Mouse (Mus musculus): Measurements from ENCODE around the gene Ccdc171. TPM values are rescaled to one million over a fixed set of nuclear protein-coding genes. Genes with fewer than 3 reads are reported as not detected.
A peak's percentile ranks its signal among the peaks of the same experiment; 100 is the strongest.
"Not testable (repeated sequence)": the region's sequence is repeated elsewhere in the genome, so short reads cannot be mapped to it uniquely, and the experiment has no call there.

The Ccdc171 gene
- polyA plus RNA-seq (2014; fragmentation: Nextera tagmentation; extraction: Ambion mirVana), result 5.2 and 5.9 TPM in 2 replicates

DNA sequence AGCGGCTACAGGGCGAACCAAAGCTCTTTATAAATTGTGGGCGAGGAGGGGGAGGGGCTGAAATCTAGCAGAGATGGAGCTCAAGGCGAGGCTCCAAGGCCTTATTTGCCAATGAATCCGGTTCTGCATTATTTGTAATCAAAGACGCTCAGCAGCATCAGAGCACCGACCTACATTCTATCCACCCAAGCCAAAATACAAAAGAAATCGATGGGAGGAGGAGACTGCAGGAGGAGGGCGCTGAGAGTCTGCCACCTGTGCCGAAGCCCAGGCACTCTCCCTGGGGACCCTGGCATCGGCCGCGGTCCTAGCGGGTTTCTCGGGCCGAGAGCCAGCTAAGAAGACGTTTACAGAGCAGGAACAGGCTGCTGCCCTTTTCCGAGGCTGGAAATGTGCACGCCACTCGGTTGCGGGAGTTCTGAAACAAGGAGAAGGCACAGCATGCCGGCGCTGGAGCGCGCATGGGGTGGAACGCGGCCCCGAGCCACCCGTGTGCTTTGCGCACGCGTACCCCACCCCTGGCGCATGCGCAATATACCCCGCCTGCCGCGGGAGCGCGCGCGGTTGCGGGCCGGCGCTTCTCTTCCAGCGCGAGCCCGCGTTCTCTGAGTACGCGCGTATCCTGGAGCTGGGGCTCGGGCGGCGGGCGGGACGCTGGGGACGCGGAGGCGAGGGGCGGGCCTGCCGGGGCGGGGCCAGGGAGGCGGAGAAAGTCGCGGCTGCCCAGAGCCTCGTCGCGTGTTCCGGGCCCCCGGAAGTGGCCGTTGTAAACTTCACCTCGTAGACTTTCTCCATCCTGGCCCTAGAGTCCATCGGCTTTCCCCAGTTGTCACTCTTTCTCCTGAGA is at the start of gene Ccdc171:
TSS of gene Ccdc171 (plus strand) at position 703 of the 847 bp plus-strand sequence.
- peak within 1 kb of the TSS; percentile 86 for H3K27ac ChIP-seq (replicated peaks; ENCODE audit: low read depth, low read length)
- no peaks in the 10 kb centered on the region for H3K9me3 ChIP-seq (ENCODE audit: control insufficient read depth, low read length)
- peak; percentile 93 for ATAC-seq (ENCODE audit: insufficient number of reproducible peaks, low FRiP score, low TSS enrichment, low read depth)
- peaks cover 10% of the 10 kb centered on the region for H3K4me1 ChIP-seq (ENCODE audit: control insufficient read depth, insufficient read depth, low read length)
- peak within 1 kb of the TSS; percentile 70 for H3K4me3 ChIP-seq (ENCODE audit: low read depth, low read length)
- peak within 1 kb of the TSS; percentile 75 for H3K4me2 ChIP-seq (ENCODE audit: low read depth, severe bottlenecking)
- DNase-seq (ENCODE audit: low spot score), result peak; percentile 98
- no peaks in the 10 kb centered on the region for H3K36me3 ChIP-seq (ENCODE audit: control insufficient read depth, insufficient read depth, low read length)
- no peaks in the 10 kb centered on the region for H3K27me3 ChIP-seq (ENCODE audit: control insufficient read depth, insufficient read depth, low read length)
- H3K9ac ChIP-seq (ENCODE audit: low read length), result peak within 1 kb of the TSS; percentile 78
- under 1% methylated on average over 65 of the region's 73 CpGs for WGBS

DNA sequence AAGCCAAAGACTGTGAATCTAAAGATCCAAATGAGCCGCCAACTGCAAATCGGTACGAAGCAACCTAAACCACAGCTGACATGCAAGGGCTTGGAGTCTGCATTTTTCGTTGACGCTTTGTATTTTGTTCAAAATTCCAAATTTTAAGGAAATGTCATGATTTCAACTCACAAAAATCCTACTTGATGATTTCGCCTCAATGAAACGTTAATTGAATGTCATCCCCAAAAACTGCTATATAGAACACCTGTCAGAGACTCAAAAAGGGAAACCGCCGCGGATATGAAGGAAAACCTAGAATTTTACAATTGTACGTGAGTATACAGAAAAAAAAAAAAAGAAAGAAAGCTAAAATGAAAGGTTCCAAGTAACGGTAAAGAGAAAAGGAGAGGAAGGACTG is 40.1 kb upstream of the Ccdc171 start:
- H3K9me3 ChIP-seq (ENCODE audit: control insufficient read depth, low read length), result no peaks in the 10 kb centered on the region
- H3K36me3 ChIP-seq (ENCODE audit: control insufficient read depth, insufficient read depth, low read length), result peaks cover 5% of the 10 kb centered on the region; the same call in 1 of the 2 replicates
- peak overlapping the region; percentile 94 for H3K9ac ChIP-seq (ENCODE audit: low read length)
- H3K27me3 ChIP-seq (ENCODE audit: control insufficient read depth, insufficient read depth, low read length), result no peaks in the 10 kb centered on the region
- H3K4me1 ChIP-seq (ENCODE audit: control insufficient read depth, insufficient read depth, low read length), result peaks cover 11% of the 10 kb centered on the region
- no peak for DNase-seq (ENCODE audit: low spot score)
- peak overlapping the region; percentile 86 for H3K4me3 ChIP-seq (ENCODE audit: low read depth, low read length)
- no peak for ATAC-seq (ENCODE audit: insufficient number of reproducible peaks, low FRiP score, low TSS enrichment, low read depth)
- 26% methylated on average over 12 of the region's 12 CpGs for WGBS
- peak overlapping the region; percentile 36 for H3K4me2 ChIP-seq (ENCODE audit: low read depth, severe bottlenecking)
- no peak overlapping the region for H3K27ac ChIP-seq (replicated peaks; ENCODE audit: low read depth, low read length)

DNA sequence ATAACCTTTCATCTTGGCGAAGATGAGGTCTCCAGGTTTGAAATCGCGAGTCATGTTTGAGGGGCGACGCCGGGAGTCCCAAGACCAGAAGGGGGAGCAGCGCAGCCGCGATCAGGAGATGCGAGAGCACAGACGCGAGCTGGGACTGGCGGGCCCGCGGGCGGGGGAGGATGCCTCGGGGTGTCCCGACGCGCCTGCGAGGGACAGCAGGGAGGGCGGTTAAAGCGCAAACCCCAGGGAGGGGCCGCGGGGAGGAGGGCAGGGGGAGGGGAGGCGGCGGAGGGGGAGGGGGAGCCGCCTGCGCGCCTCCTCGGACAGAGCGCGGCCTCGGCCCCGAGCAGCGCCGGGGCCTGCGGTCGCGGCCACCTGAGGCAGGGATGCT is 39.6 kb upstream of the Ccdc171 start:
- Histone ChIP-seq H3K27ac (replicated peaks; ENCODE audit: low read depth, low read length) (peak overlapping the region; percentile 97), H3K4me1 (ENCODE audit: control insufficient read depth, insufficient read depth, low read length) (peaks cover 11% of the 10 kb centered on the region), H3K4me3 (ENCODE audit: low read depth, low read length) (peak overlapping the region; percentile 86), H3K9me3 (ENCODE audit: control insufficient read depth, low read length) (no peaks in the 10 kb centered on the region), H3K9ac (ENCODE audit: low read length) (peak overlapping the region; percentile 94), H3K4me2 (ENCODE audit: low read depth, severe bottlenecking) (peak overlapping the region; percentile 36), H3K36me3 (ENCODE audit: control insufficient read depth, insufficient read depth, low read length) (peaks cover 5% of the 10 kb centered on the region; the same call in 1 of the 2 replicates), H3K27me3 (ENCODE audit: control insufficient read depth, insufficient read depth, low read length) (no peaks in the 10 kb centered on the region)
- under 1% methylated on average over 20 of the region's 40 CpGs for WGBS
- ATAC-seq (ENCODE audit: insufficient number of reproducible peaks, low FRiP score, low TSS enrichment, low read depth), result peak; percentile 58
- peak; percentile 91 for DNase-seq (ENCODE audit: low spot score)

DNA sequence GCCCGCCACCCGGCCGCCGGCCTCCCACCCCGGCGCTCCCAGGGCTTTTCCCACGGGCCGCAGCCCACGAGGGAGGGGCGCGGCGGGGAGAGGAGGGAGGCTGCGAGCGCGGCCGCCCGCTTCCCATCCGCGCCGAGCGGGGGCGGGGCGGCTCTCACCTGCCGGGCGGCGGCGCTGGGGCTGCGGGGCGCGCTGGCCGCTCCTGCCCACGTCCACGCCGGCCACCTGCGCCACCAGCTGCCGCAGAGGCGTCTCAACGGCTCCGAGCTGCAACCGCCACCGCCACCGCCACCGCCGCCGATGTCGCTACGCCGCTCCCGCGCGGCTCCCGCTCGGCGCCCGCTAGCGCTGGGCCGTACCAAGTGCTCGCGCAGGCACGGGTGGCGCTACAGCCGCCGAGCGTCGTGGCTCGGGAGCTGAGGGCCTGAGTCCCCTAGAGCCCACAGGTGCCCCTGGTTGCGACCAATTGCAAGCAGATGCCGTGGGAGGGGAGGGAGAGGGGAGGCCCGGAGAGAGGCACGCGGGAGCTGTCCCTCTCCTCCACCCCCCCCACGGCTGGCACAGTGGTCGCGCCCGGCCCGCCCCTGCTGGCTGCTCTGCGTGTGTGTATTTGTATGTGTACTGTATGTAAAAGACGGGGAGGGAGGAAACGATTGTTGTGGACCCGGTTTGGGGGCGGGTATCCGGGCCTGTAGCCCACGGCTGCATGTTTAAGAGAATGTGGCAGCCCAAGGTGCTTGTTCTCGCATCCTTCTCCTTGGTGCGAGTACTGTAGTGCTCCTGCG is 39.0 kb upstream of the Ccdc171 start, which contains the start of gene Psip1:
TSS of gene Psip1 (minus strand) at position 343 of the 785 bp plus-strand sequence.
- Histone ChIP-seq H3K27me3 (ENCODE audit: control insufficient read depth, insufficient read depth, low read length) (no peaks in the 10 kb centered on the region), H3K4me1 (ENCODE audit: control insufficient read depth, insufficient read depth, low read length) (peaks cover 11% of the 10 kb centered on the region), H3K4me2 (ENCODE audit: low read depth, severe bottlenecking) (peak within 1 kb of the TSS; percentile 67), H3K9ac (ENCODE audit: low read length) (peak within 1 kb of the TSS; percentile 94), H3K36me3 (ENCODE audit: control insufficient read depth, insufficient read depth, low read length) (peaks cover 3% of the 10 kb centered on the region; the same call in 1 of the 2 replicates), H3K27ac (replicated peaks; ENCODE audit: low read depth, low read length) (peak within 1 kb of the TSS; percentile 97), H3K9me3 (ENCODE audit: control insufficient read depth, low read length) (no peaks in the 10 kb centered on the region), H3K4me3 (ENCODE audit: low read depth, low read length) (peak within 1 kb of the TSS; percentile 86)
- WGBS, result 0% methylated on average over 60 of the region's 86 CpGs
- ATAC-seq (ENCODE audit: insufficient number of reproducible peaks, low FRiP score, low TSS enrichment, low read depth) (peak; percentile 90), DNase-seq (ENCODE audit: low spot score) (peak; percentile 95)

DNA sequence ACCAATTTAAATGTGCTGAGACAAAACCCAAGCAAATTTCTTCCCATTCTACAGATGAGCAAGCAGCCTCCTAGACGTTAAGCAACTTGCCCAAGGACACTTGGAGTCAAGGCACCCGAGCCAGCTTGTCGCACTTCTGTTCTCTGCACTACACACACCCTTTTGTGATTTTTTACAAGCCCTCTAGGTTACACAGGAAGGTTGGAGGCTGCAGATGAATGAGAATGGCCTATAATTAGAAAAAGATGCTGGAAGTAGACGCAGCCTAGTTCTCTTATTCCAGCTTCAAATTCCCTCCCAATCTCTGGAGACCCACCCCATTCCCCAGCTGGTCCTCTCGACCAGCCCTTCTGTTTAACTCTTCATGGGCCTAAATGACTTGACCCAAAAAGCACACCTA is 36.2 kb upstream of the Ccdc171 start:
- Histone ChIP-seq H3K4me1 (ENCODE audit: control insufficient read depth, insufficient read depth, low read length) (peaks cover 11% of the 10 kb centered on the region), H3K4me3 (ENCODE audit: low read depth, low read length) (no peak overlapping the region), H3K9ac (ENCODE audit: low read length) (no peak overlapping the region), H3K27me3 (ENCODE audit: control insufficient read depth, insufficient read depth, low read length) (no peaks in the 10 kb centered on the region), H3K4me2 (ENCODE audit: low read depth, severe bottlenecking) (no peak overlapping the region), H3K9me3 (ENCODE audit: control insufficient read depth, low read length) (no peaks in the 10 kb centered on the region), H3K27ac (replicated peaks; ENCODE audit: low read depth, low read length) (0 out of 2 replicates have a peak overlapping the region, but pooled peaks have one; percentile 36), H3K36me3 (ENCODE audit: control insufficient read depth, insufficient read depth, low read length) (no peaks in the 10 kb centered on the region; the same call in 1 of the 2 replicates)
- DNase-seq (ENCODE audit: low spot score) (peak; percentile 66), ATAC-seq (ENCODE audit: insufficient number of reproducible peaks, low FRiP score, low TSS enrichment, low read depth) (peak; percentile 22; the same call in 1 of the 2 replicates)
- WGBS, result 3% methylated on average over 5 of the region's 5 CpGs

DNA sequence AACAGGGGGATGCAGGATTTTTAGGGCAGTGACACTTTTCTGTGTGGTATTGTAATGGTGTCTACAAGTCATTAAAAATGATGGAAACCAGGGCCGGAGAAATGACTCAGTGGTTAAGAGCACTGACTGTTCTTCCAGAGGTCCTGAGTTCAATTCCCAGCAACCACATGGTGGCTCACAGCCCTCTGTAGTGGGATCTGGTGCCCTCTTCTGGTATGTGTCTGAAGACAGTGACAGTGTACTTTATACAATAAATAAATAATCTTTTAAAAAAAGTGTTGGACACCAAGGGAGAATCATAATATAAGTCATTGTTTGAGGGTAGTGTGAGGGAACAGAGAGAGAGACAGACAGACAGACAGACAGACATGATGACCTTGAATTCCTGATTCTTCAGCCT is 32.2 kb upstream of the Ccdc171 start:
- H3K4me3 ChIP-seq (ENCODE audit: low read depth, low read length), result no peak overlapping the region
- DNase-seq (ENCODE audit: low spot score) (no peak), ATAC-seq (ENCODE audit: insufficient number of reproducible peaks, low FRiP score, low TSS enrichment, low read depth) (no peak)
- WGBS, result 92% methylated on average over 1 of the region's 1 CpGs
- H3K27ac ChIP-seq (replicated peaks; ENCODE audit: low read depth, low read length), result no peak overlapping the region
- H3K4me1 ChIP-seq (ENCODE audit: control insufficient read depth, insufficient read depth, low read length), result peaks cover 5% of the 10 kb centered on the region; the same call in 1 of the 2 replicates
- no peaks in the 10 kb centered on the region for H3K27me3 ChIP-seq (ENCODE audit: control insufficient read depth, insufficient read depth, low read length)
- H3K4me2 ChIP-seq (ENCODE audit: low read depth, severe bottlenecking), result no peak overlapping the region
- H3K36me3 ChIP-seq (ENCODE audit: control insufficient read depth, insufficient read depth, low read length), result no peaks in the 10 kb centered on the region
- H3K9me3 ChIP-seq (ENCODE audit: control insufficient read depth, low read length), result no peaks in the 10 kb centered on the region
- H3K9ac ChIP-seq (ENCODE audit: low read length), result no peak overlapping the region

DNA sequence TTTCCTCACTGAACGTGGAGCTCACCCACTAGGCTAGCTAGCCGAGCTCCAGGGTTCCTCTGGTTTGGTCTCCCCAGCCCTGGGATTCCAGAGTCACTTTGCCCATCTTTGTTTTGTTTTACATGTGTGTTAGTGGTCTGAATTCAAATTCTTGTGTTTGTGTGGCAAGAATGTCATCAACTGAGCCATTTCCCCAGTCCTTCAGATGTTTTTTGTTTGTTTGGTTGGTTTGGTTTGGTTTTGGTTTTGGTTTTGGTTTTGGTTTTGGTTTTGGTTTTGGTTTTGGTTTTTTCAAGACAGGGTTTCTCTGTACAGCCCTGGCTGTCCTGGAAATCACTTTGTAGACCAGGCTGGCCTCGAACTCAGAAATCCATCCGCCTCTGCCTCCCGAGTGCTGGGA is 28.3 kb upstream of the Ccdc171 start:
- not testable (repeated sequence) for H3K9me3 ChIP-seq (ENCODE audit: control insufficient read depth, low read length); H3K27me3 ChIP-seq (ENCODE audit: control insufficient read depth, insufficient read depth, low read length); H3K9ac ChIP-seq (ENCODE audit: low read length); ATAC-seq (ENCODE audit: insufficient number of reproducible peaks, low FRiP score, low TSS enrichment, low read depth); H3K36me3 ChIP-seq (ENCODE audit: control insufficient read depth, insufficient read depth, low read length); H3K4me3 ChIP-seq (ENCODE audit: low read depth, low read length); H3K27ac ChIP-seq (replicated peaks; ENCODE audit: low read depth, low read length); DNase-seq (ENCODE audit: low spot score); H3K4me2 ChIP-seq (ENCODE audit: low read depth, severe bottlenecking); H3K4me1 ChIP-seq (ENCODE audit: control insufficient read depth, insufficient read depth, low read length)
- WGBS, result 88% methylated on average over 5 of the region's 5 CpGs
